Mouse (Mus musculus): ENCODE measurements at regions not wholly inside any gene's neighbourhood (a gene's known extent, or its start where the extent isn't known, plus 50 kb on each side); places are given as distances from the start of the nearest gene placed in this dataset.
A peak's percentile ranks its signal among the peaks of the same experiment; 100 is the strongest.

GRCm38 (mm10) chr3:60771866-60772265 lies 230.7 kb upstream of the P2ry1 start:
- no peaks in the 10 kb centered on the region for H3K36me3 ChIP-seq (replicated peaks)
- H3K27me3 ChIP-seq (ENCODE audit: poor library complexity, severe bottlenecking) = no peaks in the 10 kb centered on the region
- no peak overlapping the region for H3K27ac ChIP-seq
- no peaks in the 10 kb centered on the region for H3K4me1 ChIP-seq
- H3K9me3 ChIP-seq = no peaks in the 10 kb centered on the region
- H3K4me3 ChIP-seq = no peak overlapping the region
- WGBS = 88% methylated on average over 4 of the region's 4 CpGs
- no peak for DNase-seq (ENCODE audit: extremely low spot score, low spot score)

DNA sequence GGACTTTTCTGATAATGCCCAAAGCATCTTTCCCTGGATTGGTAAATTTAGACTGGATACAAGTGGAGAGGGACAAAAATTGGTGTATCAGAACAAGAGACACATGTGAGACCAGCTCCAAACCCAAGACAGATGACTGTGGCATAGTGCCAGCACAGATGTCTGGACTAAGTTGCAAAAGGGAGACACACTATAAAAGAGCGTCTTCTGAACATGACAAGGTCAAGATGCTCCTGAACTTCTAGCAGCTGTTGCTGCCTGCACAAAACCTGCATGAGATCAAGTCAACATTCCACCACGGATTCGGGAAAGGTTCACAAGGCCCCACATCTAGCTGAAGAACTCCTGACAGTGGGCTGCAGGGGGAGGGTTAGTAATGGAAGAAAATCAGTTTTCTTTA lies 229.2 kb upstream of the P2ry1 start:
- H3K4me3 ChIP-seq = no peak overlapping the region
- H3K27ac ChIP-seq = no peak overlapping the region
- H3K4me1 ChIP-seq = no peaks in the 10 kb centered on the region
- WGBS = 85% methylated on average over 3 of the region's 3 CpGs
- no peaks in the 10 kb centered on the region for H3K36me3 ChIP-seq (replicated peaks)
- H3K27me3 ChIP-seq (ENCODE audit: poor library complexity, severe bottlenecking) = no peaks in the 10 kb centered on the region
- DNase-seq (ENCODE audit: extremely low spot score, low spot score) = no peak
- H3K9me3 ChIP-seq = no peaks in the 10 kb centered on the region

- Histone ChIP-seq H3K36me3 (replicated peaks) (no peaks in the 10 kb centered on the region), H3K27ac (peak overlapping the region; percentile 22), H3K9me3 (no peaks in the 10 kb centered on the region), H3K27me3 (ENCODE audit: poor library complexity, severe bottlenecking) (no peaks in the 10 kb centered on the region), H3K4me3 (no peak overlapping the region), H3K4me1 (no peaks in the 10 kb centered on the region)
- DNase-seq (ENCODE audit: extremely low spot score, low spot score) = no peak
- WGBS = 70% methylated on average over 9 of the region's 9 CpGs
Observed at GRCm38 (mm10) chr3:60785137-60785875, 217.3 kb upstream of the P2ry1 start.

DNA sequence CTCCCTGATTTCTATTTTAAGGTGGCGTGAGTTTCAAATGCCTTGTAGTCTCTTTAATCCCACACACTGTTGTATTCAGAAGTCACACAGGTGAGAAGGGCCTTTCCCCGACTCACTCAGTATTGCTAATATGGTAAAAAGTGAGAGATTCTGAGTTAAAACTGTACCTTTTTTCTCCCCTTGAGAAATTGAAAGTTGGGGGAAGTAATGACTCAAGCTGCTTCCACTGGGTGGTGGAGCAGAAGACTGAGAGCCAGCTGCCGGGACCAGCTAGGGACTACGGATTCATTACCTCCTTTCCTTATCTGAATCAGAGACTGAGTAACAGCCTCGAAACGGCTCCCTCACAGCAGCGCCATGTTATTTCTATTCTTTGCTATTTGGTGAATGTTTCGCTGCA lies 214.6 kb upstream of the P2ry1 start:
- H3K36me3 ChIP-seq (replicated peaks) = no peaks in the 10 kb centered on the region
- H3K9me3 ChIP-seq = no peaks in the 10 kb centered on the region
- H3K27ac ChIP-seq = no peak overlapping the region
- H3K27me3 ChIP-seq (ENCODE audit: poor library complexity, severe bottlenecking) = no peaks in the 10 kb centered on the region
- no peak for DNase-seq (ENCODE audit: extremely low spot score, low spot score)
- H3K4me3 ChIP-seq = no peak overlapping the region
- no peaks in the 10 kb centered on the region for H3K4me1 ChIP-seq
- WGBS = 89% methylated on average over 8 of the region's 8 CpGs

DNA sequence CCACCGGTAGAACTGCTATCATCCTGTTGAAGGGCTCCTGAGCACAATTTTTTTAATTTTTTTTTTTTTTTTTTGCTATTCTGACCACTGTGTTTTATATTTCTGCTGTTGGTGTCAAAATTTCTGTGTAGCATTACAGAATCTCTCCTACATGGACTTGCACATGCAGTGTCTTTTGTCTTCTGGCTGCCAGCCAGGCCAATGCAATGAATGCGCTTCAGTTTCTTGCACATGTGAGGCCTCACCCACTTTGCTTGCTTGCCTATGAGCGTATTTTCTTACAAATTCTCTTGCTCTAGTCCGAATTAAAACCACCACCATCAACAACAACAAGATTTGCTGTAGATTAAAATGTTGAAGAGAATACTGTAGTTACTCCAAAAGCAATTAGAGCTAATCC lies 213.2 kb upstream of the P2ry1 start:
- 94% methylated on average over 4 of the region's 4 CpGs for WGBS
- no peak overlapping the region for H3K27ac ChIP-seq
- no peak for DNase-seq (ENCODE audit: extremely low spot score, low spot score)
- H3K27me3 ChIP-seq (ENCODE audit: poor library complexity, severe bottlenecking) = no peaks in the 10 kb centered on the region
- no peaks in the 10 kb centered on the region for H3K36me3 ChIP-seq (replicated peaks)
- H3K4me1 ChIP-seq = no peaks in the 10 kb centered on the region
- H3K9me3 ChIP-seq = no peaks in the 10 kb centered on the region
- H3K4me3 ChIP-seq = no peak overlapping the region

DNA sequence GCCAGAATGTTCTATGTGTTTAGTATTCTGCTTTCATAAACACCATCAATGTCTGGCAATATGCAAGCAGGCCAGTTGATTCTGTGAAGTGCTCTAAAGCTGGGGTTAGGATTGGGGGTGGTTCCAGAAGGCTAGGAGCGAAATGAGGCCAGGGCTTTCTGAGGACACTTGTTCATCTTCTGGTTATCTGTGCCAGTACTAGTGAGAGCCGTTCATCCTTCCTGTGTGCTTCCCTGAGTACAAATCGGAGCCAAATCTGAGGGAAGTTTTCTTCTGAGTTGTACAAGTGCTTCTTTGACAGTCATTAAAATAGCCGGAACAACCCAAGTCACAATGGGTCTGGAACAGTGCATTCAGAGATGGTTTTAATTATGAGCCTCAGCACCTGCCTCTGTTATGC lies 210.4 kb upstream of the P2ry1 start:
- Histone ChIP-seq H3K36me3 (replicated peaks) (no peaks in the 10 kb centered on the region), H3K9me3 (no peaks in the 10 kb centered on the region), H3K4me1 (no peaks in the 10 kb centered on the region), H3K27me3 (ENCODE audit: poor library complexity, severe bottlenecking) (no peaks in the 10 kb centered on the region), H3K27ac (no peak overlapping the region), H3K4me3 (no peak overlapping the region)
- 74% methylated on average over 4 of the region's 4 CpGs for WGBS
- DNase-seq (ENCODE audit: extremely low spot score, low spot score) = no peak

- Histone ChIP-seq H3K27me3 (ENCODE audit: poor library complexity, severe bottlenecking) (no peaks in the 10 kb centered on the region), H3K36me3 (replicated peaks) (no peaks in the 10 kb centered on the region), H3K4me3 (no peak overlapping the region), H3K9me3 (no peaks in the 10 kb centered on the region), H3K27ac (no peak overlapping the region), H3K4me1 (no peaks in the 10 kb centered on the region)
- WGBS = 88% methylated on average over 2 of the region's 2 CpGs
- no peak for DNase-seq (ENCODE audit: extremely low spot score, low spot score)
Observed at GRCm38 (mm10) chr3:60796207-60796606, 206.4 kb upstream of the P2ry1 start.

DNA sequence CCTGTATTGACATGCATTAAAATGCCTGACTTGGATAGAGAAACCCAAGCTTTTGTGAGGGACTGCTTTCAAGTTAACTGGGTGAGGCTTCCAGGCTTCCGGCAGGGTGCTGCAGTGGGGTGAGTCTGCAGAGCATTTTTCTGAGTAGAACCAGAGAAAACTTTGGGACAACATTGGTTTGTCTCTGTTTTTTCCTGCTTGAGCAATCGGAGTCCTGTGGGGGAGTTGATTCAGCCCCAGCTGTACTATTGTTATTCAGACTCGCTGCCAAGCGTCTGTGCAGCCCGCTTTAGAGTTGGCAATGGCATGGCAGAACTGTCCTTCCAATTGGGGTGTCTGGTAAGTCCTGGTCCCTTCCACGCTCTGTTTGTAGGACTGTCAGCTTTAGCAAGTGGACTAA lies 204.8 kb upstream of the P2ry1 start:
- Histone ChIP-seq H3K36me3 (replicated peaks) (no peaks in the 10 kb centered on the region), H3K4me1 (no peaks in the 10 kb centered on the region), H3K4me3 (no peak overlapping the region), H3K9me3 (no peaks in the 10 kb centered on the region), H3K27ac (no peak overlapping the region), H3K27me3 (ENCODE audit: poor library complexity, severe bottlenecking) (no peaks in the 10 kb centered on the region)
- DNase-seq (ENCODE audit: extremely low spot score, low spot score) = no peak
- 78% methylated on average over 6 of the region's 6 CpGs for WGBS

GRCm38 (mm10) chr3:60798461-60798860 lies 204.1 kb upstream of the P2ry1 start:
- H3K4me1 ChIP-seq = no peaks in the 10 kb centered on the region
- no peak overlapping the region for H3K27ac ChIP-seq
- H3K4me3 ChIP-seq = no peak overlapping the region
- no peaks in the 10 kb centered on the region for H3K9me3 ChIP-seq
- no peak for DNase-seq (ENCODE audit: extremely low spot score, low spot score)
- no peaks in the 10 kb centered on the region for H3K27me3 ChIP-seq (ENCODE audit: poor library complexity, severe bottlenecking)
- 84% methylated on average over 2 of the region's 2 CpGs for WGBS
- H3K36me3 ChIP-seq (replicated peaks) = no peaks in the 10 kb centered on the region

DNA sequence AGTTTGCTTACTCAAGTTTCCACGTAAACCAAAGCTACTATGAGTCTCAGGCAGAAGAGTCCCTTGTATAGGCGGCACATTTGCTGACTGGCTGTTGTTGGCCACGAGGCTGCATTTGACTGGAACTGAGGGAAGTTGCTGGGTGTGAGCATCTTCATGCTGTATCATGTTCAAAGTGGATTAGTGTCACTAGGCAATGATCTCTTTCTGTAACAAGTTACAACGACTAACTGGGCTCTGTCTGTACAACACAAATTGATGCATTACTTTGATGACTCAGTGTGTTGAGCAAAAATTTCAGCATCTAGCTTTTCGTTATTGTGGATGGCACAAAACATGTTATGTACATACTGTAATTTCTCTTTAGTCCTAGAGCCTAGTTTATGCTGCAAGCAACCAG lies 203.7 kb upstream of the P2ry1 start:
- no peaks in the 10 kb centered on the region for H3K9me3 ChIP-seq
- H3K4me1 ChIP-seq = no peaks in the 10 kb centered on the region
- no peaks in the 10 kb centered on the region for H3K36me3 ChIP-seq (replicated peaks)
- WGBS = 89% methylated on average over 5 of the region's 5 CpGs
- no peak overlapping the region for H3K4me3 ChIP-seq
- no peak overlapping the region for H3K27ac ChIP-seq
- DNase-seq (ENCODE audit: extremely low spot score, low spot score) = no peak
- H3K27me3 ChIP-seq (ENCODE audit: poor library complexity, severe bottlenecking) = no peaks in the 10 kb centered on the region

GRCm38 (mm10) chr3:60804711-60805293 lies 197.8 kb upstream of the P2ry1 start:
- no peak overlapping the region for H3K4me3 ChIP-seq
- H3K36me3 ChIP-seq (replicated peaks) = no peaks in the 10 kb centered on the region
- H3K27me3 ChIP-seq (ENCODE audit: poor library complexity, severe bottlenecking) = no peaks in the 10 kb centered on the region
- no peaks in the 10 kb centered on the region for H3K4me1 ChIP-seq
- H3K27ac ChIP-seq = no peak overlapping the region
- WGBS = 94% methylated on average over 3 of the region's 3 CpGs
- H3K9me3 ChIP-seq = no peaks in the 10 kb centered on the region
- DNase-seq (ENCODE audit: extremely low spot score, low spot score) = no peak

DNA sequence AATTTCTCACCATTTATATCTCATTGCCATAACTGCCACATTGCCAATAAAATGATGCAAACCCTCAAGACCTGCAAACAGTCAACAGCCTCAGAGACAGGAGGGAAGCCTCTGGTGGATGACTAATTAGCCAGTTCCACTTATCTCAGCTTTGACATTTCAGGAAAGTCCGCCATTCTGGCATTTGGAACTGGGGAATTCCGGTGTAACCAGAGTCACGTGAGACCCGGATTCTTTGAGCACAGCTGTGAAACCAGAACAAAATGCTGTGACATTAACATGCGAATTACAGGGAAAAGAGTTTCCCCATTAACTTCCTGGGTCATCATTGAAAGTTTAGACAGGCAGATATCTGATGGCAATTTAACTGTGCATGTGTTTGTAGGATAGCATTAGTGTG lies 190.7 kb upstream of the P2ry1 start:
- Histone ChIP-seq H3K4me3 (no peak overlapping the region), H3K27me3 (ENCODE audit: poor library complexity, severe bottlenecking) (no peaks in the 10 kb centered on the region), H3K36me3 (replicated peaks) (no peaks in the 10 kb centered on the region), H3K27ac (no peak overlapping the region), H3K9me3 (no peaks in the 10 kb centered on the region), H3K4me1 (no peaks in the 10 kb centered on the region)
- DNase-seq (ENCODE audit: extremely low spot score, low spot score) = no peak
- 87% methylated on average over 5 of the region's 5 CpGs for WGBS

DNA sequence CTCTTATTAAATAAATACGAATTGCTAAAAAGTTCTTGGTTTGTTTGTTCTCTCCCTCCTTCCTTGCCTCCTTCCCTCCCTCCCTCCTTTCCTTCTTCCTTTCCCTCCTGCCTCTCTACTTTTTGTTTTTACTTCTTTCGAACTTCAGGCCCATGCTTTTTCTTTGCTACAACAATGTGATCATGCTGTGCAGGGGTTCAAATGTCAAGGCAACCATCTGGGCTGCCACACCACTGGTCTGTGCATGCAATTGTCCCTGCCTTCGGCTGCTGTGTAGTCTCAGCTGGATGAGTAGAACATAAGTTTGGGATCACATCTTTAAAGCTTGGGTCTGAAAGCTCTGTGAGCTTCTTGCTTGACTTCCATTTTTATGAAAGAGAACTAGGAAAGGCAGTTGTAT lies 189.1 kb upstream of the P2ry1 start:
- H3K36me3 ChIP-seq (replicated peaks) = no peaks in the 10 kb centered on the region
- H3K4me3 ChIP-seq = no peak overlapping the region
- no peaks in the 10 kb centered on the region for H3K27me3 ChIP-seq (ENCODE audit: poor library complexity, severe bottlenecking)
- H3K27ac ChIP-seq = no peak overlapping the region
- no peak for DNase-seq (ENCODE audit: extremely low spot score, low spot score)
- peaks cover 4% of the 10 kb centered on the region; the same call in 1 of the 2 replicates for H3K4me1 ChIP-seq
- 53% methylated on average over 3 of the region's 3 CpGs for WGBS
- H3K9me3 ChIP-seq = no peaks in the 10 kb centered on the region
